Mouse (Mus musculus) CH12.LX (cell line): ENCODE data around the gene Hip1. TPM values are rescaled to one million over a fixed set of nuclear protein-coding genes. Genes with fewer than 3 reads are reported as not detected.

Experiments
- DNase-seq: peaks from one replicate; pipeline ENCODE4 v3.0.0-alpha.2; 2013; ENCODE audit errors: extremely low read depth
- H3K27ac ChIP-seq: 2 replicates; pipeline ENCODE4 v1.5.1; 2012; ENCODE audit warnings: low read depth, mild to moderate bottlenecking, control low read depth, moderate library complexity; ENCODE audit not compliant: insufficient read depth
- H3K27me3 ChIP-seq: replicated peaks from 2 replicates; pipeline ENCODE3; 2012; ENCODE audit warnings: inconsistent platforms
- H3K36me3 ChIP-seq, 2 experiments: replicated peaks in 1 of 2; 2 replicates each; pipeline versions ENCODE3 to v1.6.1; 2012; ENCODE audit warnings: inconsistent platforms in 1 of 2, low read length in 1 of 2, mild to moderate bottlenecking in 1 of 2, mixed read lengths in 1 of 2, moderate library complexity in 1 of 2; ENCODE audit not compliant: control insufficient read depth in 1 of 2, insufficient read depth in 1 of 2
- H3K4me1 ChIP-seq, 2 experiments: 2 replicates each; pipeline ENCODE4 v1.6.1; 2012; ENCODE audit warnings: inconsistent platforms in 1 of 2, moderate library complexity in 1 of 2; ENCODE audit not compliant: insufficient read depth in 2 of 2, control insufficient read depth in 1 of 2
- H3K4me2 ChIP-seq: 2 replicates; pipeline ENCODE4 v1.6.1; 2012; ENCODE audit warnings: low read depth, mild to moderate bottlenecking, control low read depth; ENCODE audit not compliant: poor library complexity, insufficient read depth, severe bottlenecking
- H3K4me3 ChIP-seq, 3 experiments: fragments of 150-350 bp in 1 of 3; sonication (generic) in 1 of 3; replicated peaks in 1 of 3; 2 replicates each; pipeline versions ENCODE3 to v1.5.1; 2011 to 2012; ENCODE audit warnings: low read depth in 2 of 3, low read length in 2 of 3, mild to moderate bottlenecking in 2 of 3, moderate library complexity in 2 of 3, control low read depth in 1 of 3, improper control_type of control experiment in 1 of 3, inconsistent platforms in 1 of 3, mixed read lengths in 1 of 3; ENCODE audit not compliant: poor library complexity in 1 of 3
- H3K79me2 ChIP-seq: replicated peaks from 2 replicates; pipeline ENCODE4 v1.6.1; 2012; ENCODE audit warnings: mild to moderate bottlenecking, moderate library complexity; ENCODE audit not compliant: control insufficient read depth, poor library complexity, insufficient read depth, severe bottlenecking; ENCODE audit errors: extremely low read depth
- H3K9ac ChIP-seq: 2 replicates; pipeline ENCODE4 v1.6.1; 2012; ENCODE audit warnings: low read depth, mild to moderate bottlenecking, control low read depth, moderate library complexity; ENCODE audit not compliant: insufficient read depth
- H3K9me3 ChIP-seq: replicated peaks from 2 replicates; pipeline ENCODE3; 2012; ENCODE audit warnings: low read length, inconsistent platforms, mixed read lengths
- CHD2 ChIP-seq: IDR thresholded peaks from 2 replicates; pipeline ENCODE4 v1.6.1; 2011; ENCODE audit warnings: low read length, improper control_type of control experiment
- CTCF ChIP-seq, 2 experiments: IDR thresholded peaks in 1 of 2; conservative IDR thresholded peaks in 1 of 2; 2 replicates each; pipeline ENCODE4 v1.5.1; 2011 to 2012; ENCODE audit warnings: low read depth in 2 of 2, low read length in 2 of 2, improper control_type of control experiment in 1 of 2, inconsistent platforms in 1 of 2, mild to moderate bottlenecking in 1 of 2, moderate library complexity in 1 of 2
- E2F4 ChIP-seq: IDR thresholded peaks from 2 replicates; pipeline ENCODE4 v1.6.1; 2011; ENCODE audit warnings: low read depth, low read length, improper control_type of control experiment; ENCODE audit not compliant: insufficient replicate concordance
- ETS1 ChIP-seq: conservative IDR thresholded peaks from 2 replicates; pipeline ENCODE4 v1.6.1; 2012; ENCODE audit warnings: low read depth, mild to moderate bottlenecking, inconsistent platforms, low read length, improper control_type of control experiment, moderate library complexity
- IRF4 ChIP-seq: IDR thresholded peaks from 2 replicates; pipeline ENCODE4 v1.6.1; 2014; ENCODE audit warnings: low read depth, mild to moderate bottlenecking, inconsistent platforms, low read length, improper control_type of control experiment
- JUND ChIP-seq: conservative IDR thresholded peaks from 2 replicates; pipeline ENCODE4 v1.6.1; 2011; ENCODE audit warnings: low read depth, low read length, improper control_type of control experiment
- MAZ ChIP-seq: IDR thresholded peaks from 2 replicates; pipeline ENCODE4 v1.6.1; 2012; ENCODE audit warnings: low read depth, mild to moderate bottlenecking, inconsistent platforms, low read length, improper control_type of control experiment, moderate library complexity
- NELFE ChIP-seq: IDR thresholded peaks from 2 replicates; pipeline ENCODE4 v1.6.1; 2011; ENCODE audit warnings: low read depth, low read length, improper control_type of control experiment
- PAX5 ChIP-seq: IDR thresholded peaks from 2 replicates; pipeline ENCODE4 v1.6.1; 2012; ENCODE audit warnings: low read length, inconsistent platforms, mixed read lengths
- POLR2AphosphoS2 ChIP-seq: IDR thresholded peaks from 2 replicates; pipeline ENCODE4 v1.6.1; 2011; ENCODE audit warnings: low read depth, low read length, improper control_type of control experiment
- RAD21 ChIP-seq: IDR thresholded peaks from 2 replicates; pipeline ENCODE4 v1.6.1; 2011; ENCODE audit warnings: low read depth, mild to moderate bottlenecking, low read length, improper control_type of control experiment, moderate library complexity
- RCOR1 ChIP-seq: conservative IDR thresholded peaks from 2 replicates; pipeline ENCODE4 v1.6.1; 2012; ENCODE audit warnings: low read depth, mild to moderate bottlenecking, inconsistent platforms, low read length, improper control_type of control experiment
- SMC3 ChIP-seq: IDR thresholded peaks from 2 replicates; pipeline ENCODE4 v1.6.1; 2011; ENCODE audit warnings: low read depth, low read length, improper control_type of control experiment
- ZC3H11A ChIP-seq: IDR thresholded peaks from 2 replicates; pipeline ENCODE4 v1.6.1; 2012; ENCODE audit warnings: low read depth, mild to moderate bottlenecking, inconsistent platforms, low read length, improper control_type of control experiment
- ZKSCAN1 ChIP-seq: IDR thresholded peaks from 2 replicates; pipeline ENCODE4 v1.6.1; 2012; ENCODE audit warnings: low read depth, inconsistent platforms, low read length, improper control_type of control experiment, borderline replicate concordance
- ZNF384 ChIP-seq: IDR thresholded peaks from 2 replicates; pipeline ENCODE4 v1.6.1; 2012; ENCODE audit warnings: low read depth, low read length, improper control_type of control experiment, inconsistent platforms
- dilution Hi-C: fragments of 300-500 bp; cut with MboI; formaldehyde crosslinking; loops from 2 replicates; pipeline ENCODE4 v1.14.3; 2020; ENCODE audit warnings: low sequenced_read_pairs; ENCODE audit not compliant: extremely low pct_unique_long_range_greater_than_20kb, extremely low pct_ligation_motif_present
- in situ Hi-C: fragments of 300-500 bp; cut with MboI; formaldehyde crosslinking; loops from 3 replicates; pipeline ENCODE4 v1.14.3; 2019; ENCODE audit warnings: low sequenced_read_pairs, low pct_ligation_motif_present, low pct_unique_long_range_greater_than_20kb, mixed read lengths
- polyA plus RNA-seq: library from polyadenylated mRNA; unstranded; fragments of >175 nt; gene quantifications from 2 replicates; pipeline ENCODE4 v1.2.1, GENCODE M21; 2012; ENCODE audit warnings: low read depth; ENCODE audit not compliant: insufficient read length
- total RNA-seq, 2 experiments: library from RNA; depleted of rRNA; stranded (reverse); fragments of 300-350 nt in 1 of 2; fragments of >200 nt in 1 of 2; gene quantifications; 2 replicates each; pipeline ENCODE4 v1.2.3; 2012 to 2014

Hip1 gene
- total and polyA plus RNA-seq, 3 experiments = 2.2 to 6.4 (median 3.4) TPM

- in situ Hi-C loops (loop anchor here (5.0 kb wide), 1 partner anchor 98 kb away; no protein-coding TSS in a partner anchor), dilution Hi-C loops (no loop called here)
- TF ChIP-seq IRF4 (no peak), PAX5 (no peak), POLR2AphosphoS2 (no peak), SMC3 (no peak), RCOR1 (no peak), CHD2 (no peak)
- no peak overlapping the region for H3K4me2 ChIP-seq
- no peak overlapping the region for H3K4me3 ChIP-seq
- no peak overlapping the region for H3K9ac ChIP-seq
- peaks cover 4% of the 10 kb centered on the region for H3K9me3 ChIP-seq
- DNase-seq = no peak
- H3K27ac ChIP-seq = no peak overlapping the region
- no peaks in the 10 kb centered on the region for H3K27me3 ChIP-seq
- H3K4me1 ChIP-seq = peaks cover 3 to 5% of the 10 kb centered on the region in 2 experiments; a peak in 2 of 4 replicates
- no peaks in the 10 kb centered on the region for H3K79me2 ChIP-seq
- no peaks in the 10 kb centered on the region for H3K36me3 ChIP-seq
Observed at GRCm38 (mm10) chr5:135505442-135505841, 39.5 kb downstream of the Hip1 start.

- Histone ChIP-seq H3K36me3 (no peaks in the 10 kb centered on the region), H3K9me3 (peaks cover 4% of the 10 kb centered on the region), H3K4me3 (no peak overlapping the region), H3K4me1 (peaks cover 3 to 5% of the 10 kb centered on the region in 2 experiments; a peak in 2 of 4 replicates), H3K4me2 (no peak overlapping the region), H3K9ac (no peak overlapping the region), H3K79me2 (no peaks in the 10 kb centered on the region), H3K27ac (no peak overlapping the region), H3K27me3 (no peaks in the 10 kb centered on the region)
- TF ChIP-seq ETS1 (no peak), ZC3H11A (no peak), POLR2AphosphoS2 (no peak), SMC3 (no peak), MAZ (no peak)
- dilution Hi-C loops = no loop called here
- in situ Hi-C loops = no loop called here
- DNase-seq = no peak
Observed at GRCm38 (mm10) chr5:135502931-135503330, 42.0 kb downstream of the Hip1 start.

- in situ Hi-C loops = no loop called here
- Histone ChIP-seq H3K4me3 (no peak overlapping the region), H3K4me1 (peaks cover 3 to 5% of the 10 kb centered on the region in 2 experiments; a peak in 2 of 4 replicates), H3K27me3 (no peaks in the 10 kb centered on the region), H3K36me3 (no peaks in the 10 kb centered on the region), H3K4me2 (no peak overlapping the region), H3K9ac (no peak overlapping the region), H3K27ac (no peak overlapping the region), H3K9me3 (peaks cover 4% of the 10 kb centered on the region), H3K79me2 (no peaks in the 10 kb centered on the region)
- TF ChIP-seq ZC3H11A (no peak), CTCF (conservative IDR thresholded peaks at IDR 0.05 in 1 of 2, IDR thresholded peaks at IDR 0.05 in 1 of 2; ENCODE audit: low read depth in 2 of 2, low read length in 2 of 2) (no peak), ZNF384 (no peak), NELFE (no peak), ETS1 (no peak), RAD21 (no peak), PAX5 (no peak), ZKSCAN1 (no peak), POLR2AphosphoS2 (no peak), JUND (no peak), E2F4 (no peak), SMC3 (no peak)
- DNase-seq = no peak
- dilution Hi-C loops = no loop called here
Observed at GRCm38 (mm10) chr5:135502027-135502426, 42.9 kb downstream of the Hip1 start.
